24 mouse cellular contexts compared by ENCODE assay signal in the genomic region with DNA sequence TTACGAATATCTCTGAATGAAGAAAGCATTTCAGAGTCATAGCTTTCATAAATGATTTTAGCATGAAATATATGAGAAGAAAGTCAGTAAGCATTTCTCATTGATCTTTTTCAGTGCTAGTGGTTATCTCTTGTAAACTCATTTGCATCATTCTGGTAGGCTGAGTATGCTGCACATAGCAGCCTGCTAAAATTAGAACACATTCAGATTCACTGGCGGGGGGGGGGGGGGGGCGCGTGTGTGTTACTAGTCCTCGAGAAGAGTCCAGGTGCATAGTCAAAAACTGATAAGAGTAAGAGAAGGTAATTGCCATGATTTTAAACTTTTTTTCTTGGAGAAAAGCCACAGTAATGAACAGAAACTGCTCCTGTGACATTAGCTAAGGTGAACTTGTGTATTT. TPM values are rescaled to one million over a fixed set of nuclear protein-coding genes. Genes with fewer than 3 reads are reported as not detected.
DNase-seq lines count a peak whose midpoint lies in the region; ATAC-seq and TF ChIP-seq lines count a peak whose summit lies in the region.
"Had no signal": no experiment of that assay in that cellular context is flagged by ENCODE, and none has a peak within 500 bp of the region (broad histone marks: within the 10 kb centered on the region; RNA-seq: fewer than 3 reads in every experiment).

No protein-coding gene starts in this region.

- DNase-seq in heart, adult 11 months, result peak; percentile 1
- no peak for DNase-seq in heart, embryonic 10.5 days (ENCODE audit: low spot score)
- peak; percentile 22 for DNase-seq in heart, postnatal 0 days (ENCODE audit: low spot score)
- no peak for DNase-seq in heart, adult 2 months
- peak; percentile 74 for DNase-seq in A20 (ENCODE audit: low read depth, low spot score)
- DNase-seq in CH12.LX (ENCODE audit: extremely low read depth), result peak; percentile 49
- no peak for DNase-seq in adrenal gland, postnatal 4 days (ENCODE audit: low spot score in 2 of 2)
- DNase-seq in layer of hippocampus, adult 9-10 months (ENCODE audit: low spot score), result no peak
- DNase-seq: adrenal gland, adult 2 months; adrenal gland, adult 8-10 months; adrenal gland, postnatal 10 days; adrenal gland, postnatal 14 days; adrenal gland, postnatal 25 days; adrenal gland, postnatal 36 days; B cell, adult 2 months; cerebellum, adult 11 months; cerebellum, adult 11-12 months; cerebellum, adult 18-20 months; cerebellum, adult 2 months; cerebellum, adult 8-10 months had no signal

- H3K4me2 ChIP-seq in heart, postnatal 0 days (ENCODE audit: low read depth, low read length), result no peak overlapping the region
- no peak overlapping the region for H3K4me2 ChIP-seq in CH12.LX (ENCODE audit: insufficient read depth, low read depth, poor library complexity, severe bottlenecking)

- H3K36me3 ChIP-seq in heart, embryonic 10.5 days, result peaks cover 34% of the 10 kb centered on the region
- peaks cover 25% of the 10 kb centered on the region for H3K36me3 ChIP-seq in heart, postnatal 0 days (replicated peaks; ENCODE audit: control insufficient read depth, insufficient read depth, low read length)
- peaks cover 16% of the 10 kb centered on the region for H3K36me3 ChIP-seq in heart, adult 2 months (ENCODE audit: control insufficient read depth, insufficient read depth, low read length)
- H3K36me3 ChIP-seq in CH12.LX (replicated peaks in 1 of 2; ENCODE audit: control insufficient read depth in 1 of 2, insufficient read depth in 1 of 2, low read length in 1 of 2), result peaks cover 0 to 26% of the 10 kb centered on the region in 2 experiments
- H3K36me3 ChIP-seq: G1E had no signal

- no peak for TF ChIP-seq EP300 in heart, postnatal 0 days (IDR thresholded peaks at IDR 0.05; ENCODE audit: low read depth)
- TF ChIP-seq EP300 in heart, adult 2 months (IDR thresholded peaks at IDR 0.05; ENCODE audit: insufficient read depth, low read depth, low read length), result no peak
- TF ChIP-seq EP300 in CH12.LX (IDR thresholded peaks at IDR 0.05; ENCODE audit: low read length), result 0 out of 2 replicates have a peak, but pooled peaks have one; percentile 7

- ATAC-seq in heart, postnatal 0 days (ENCODE audit: insufficient read depth, low read depth), result no peak
- ATAC-seq: activated CD4-positive, CD25-positive, alpha-beta regulatory T cell, adult 4 months; CD4-positive, CD25-positive, alpha-beta regulatory T cell, adult 4 months; Patski had no signal

- no peak overlapping the region for H3K4me3 ChIP-seq in heart, embryonic 10.5 days
- H3K4me3 ChIP-seq in heart, postnatal 0 days (ENCODE audit: low read depth, low read length), result no peak overlapping the region
- no peak overlapping the region for H3K4me3 ChIP-seq in heart, adult 2 months
- H3K4me3 ChIP-seq in CH12.LX (replicated peaks in 1 of 3; ENCODE audit: low read depth in 2 of 3, low read length in 2 of 3, poor library complexity in 1 of 3), result no peak overlapping the region

- no peaks in the 10 kb centered on the region for H3K27me3 ChIP-seq in heart, embryonic 10.5 days (ENCODE audit: insufficient read depth, poor library complexity, severe bottlenecking)
- H3K27me3 ChIP-seq in heart, postnatal 0 days (ENCODE audit: control insufficient read depth, insufficient read depth, low read length), result no peaks in the 10 kb centered on the region
- H3K27me3 ChIP-seq in heart, adult 2 months (ENCODE audit: control insufficient read depth, insufficient read depth, low read length), result no peaks in the 10 kb centered on the region
- no peaks in the 10 kb centered on the region for H3K27me3 ChIP-seq in CH12.LX (replicated peaks)
- H3K27me3 ChIP-seq: Patski had no signal

- no peaks in the 10 kb centered on the region for H3K9me3 ChIP-seq in heart, embryonic 10.5 days
- H3K9me3 ChIP-seq in heart, postnatal 0 days (replicated peaks; ENCODE audit: control insufficient read depth, low read length), result no peaks in the 10 kb centered on the region
- no peaks in the 10 kb centered on the region for H3K9me3 ChIP-seq in CH12.LX (replicated peaks; ENCODE audit: low read length)
- H3K9me3 ChIP-seq: G1E had no signal

- in situ Hi-C loops in CH12.LX (cut with MboI; ENCODE audit: low pct_ligation_motif_present, low pct_unique_long_range_greater_than_20kb, low sequenced_read_pairs), result no loop called here

- no peaks in the 10 kb centered on the region for H3K79me2 ChIP-seq in heart, adult 2 months (replicated peaks; ENCODE audit: control insufficient read depth, insufficient read depth, low read length)
- no peaks in the 10 kb centered on the region for H3K79me2 ChIP-seq in CH12.LX (replicated peaks; ENCODE audit: control insufficient read depth, extremely low read depth, insufficient read depth, poor library complexity, severe bottlenecking)

- no peak for TF ChIP-seq CTCF in heart, postnatal 0 days (IDR thresholded peaks at IDR 0.05; ENCODE audit: low read depth)
- TF ChIP-seq CTCF in heart, adult 2 months (IDR thresholded peaks at IDR 0.05), result no peak
- TF ChIP-seq CTCF in CH12.LX (conservative IDR thresholded peaks at IDR 0.05 in 1 of 2, IDR thresholded peaks at IDR 0.05 in 1 of 2; ENCODE audit: low read depth in 2 of 2, low read length in 2 of 2), result no peak

- no peak overlapping the region for H3K27ac ChIP-seq in heart, embryonic 10.5 days
- H3K27ac ChIP-seq in heart, postnatal 0 days (ENCODE audit: low read depth), result no peak overlapping the region
- H3K27ac ChIP-seq in heart, adult 2 months, result no peak overlapping the region
- H3K27ac ChIP-seq in CH12.LX (ENCODE audit: insufficient read depth, low read depth), result no peak overlapping the region

- no peak for TF ChIP-seq POLR2A in heart, adult 2 months (IDR thresholded peaks at IDR 0.05; ENCODE audit: insufficient read depth, low read depth, low read length)
- TF ChIP-seq POLR2A in CH12.LX (IDR thresholded peaks at IDR 0.05; ENCODE audit: low read depth, low read length), result no peak

- WGBS in heart, embryonic 10.5 days, result 67% methylated on average over 5 of the region's 5 CpGs
- WGBS in heart, postnatal 0 days, result 50% methylated on average over 5 of the region's 5 CpGs
- 66% methylated on average over 5 of the region's 5 CpGs for WGBS in heart, adult 2 months

- no peaks in the 10 kb centered on the region for H3K4me1 ChIP-seq in heart, embryonic 10.5 days
- H3K4me1 ChIP-seq in heart, postnatal 0 days (ENCODE audit: control insufficient read depth, insufficient read depth), result no peaks in the 10 kb centered on the region
- peaks cover 2% of the 10 kb centered on the region for H3K4me1 ChIP-seq in heart, adult 2 months (ENCODE audit: control insufficient read depth, insufficient read depth, low read length)
- H3K4me1 ChIP-seq in CH12.LX (ENCODE audit: control insufficient read depth in 1 of 2, insufficient read depth in 2 of 2), result peaks cover 10 to 40% of the 10 kb centered on the region in 2 experiments

- TF ChIP-seq RAD21 in CH12.LX (IDR thresholded peaks at IDR 0.05; ENCODE audit: low read depth, low read length), result no peak

- intact Hi-C loops in heart, adult 2 months (cut with DNase I), result no loop called here

- no peak overlapping the region for H3K9ac ChIP-seq in heart, postnatal 0 days (replicated peaks; ENCODE audit: low read depth, low read length)
- H3K9ac ChIP-seq in heart, adult 2 months (ENCODE audit: low read depth, low read length), result no peak overlapping the region
- H3K9ac ChIP-seq in CH12.LX (ENCODE audit: insufficient read depth, low read depth), result no peak overlapping the region

- dilution Hi-C loops in CH12.LX (cut with MboI; ENCODE audit: extremely low pct_ligation_motif_present, extremely low pct_unique_long_range_greater_than_20kb, low sequenced_read_pairs), result no loop called here

TF ChIP-seq in CH12.LX, 34 proteins besides CTCF, POLR2A, EP300 and RAD21:
- no peak for TF ChIP-seq USF1 (IDR thresholded peaks at IDR 0.05; ENCODE audit: low read depth, low read length)
- TF ChIP-seq MEF2A (IDR thresholded peaks at IDR 0.05; ENCODE audit: borderline replicate concordance, low read depth, low read length), result peak; percentile 74
- no peak for TF ChIP-seq JUN (IDR thresholded peaks at IDR 0.05; ENCODE audit: insufficient read depth, low read depth, low read length)
- no peak for TF ChIP-seq E2F4 (IDR thresholded peaks at IDR 0.05; ENCODE audit: insufficient replicate concordance, low read depth, low read length)
- TF ChIP-seq USF2 (conservative IDR thresholded peaks at IDR 0.05; ENCODE audit: low read depth, low read length), result no peak
- 0 out of 2 replicates have a peak, but pooled peaks have one; percentile 27 for TF ChIP-seq BHLHE40 (IDR thresholded peaks at IDR 0.05; ENCODE audit: low read depth, low read length)
TF ChIP-seq in CH12.LX: peak in this region for 2.

RNA-seq across cellular contexts. Expression of a gene that starts 52.6 kb away (rescaled TPM):
- polyA plus RNA-seq in heart, embryonic 10.5 days (2016; fragmentation: Nextera tagmentation; extraction: Ambion mirVana), result 159 and 217 TPM in 2 replicates
- 262 and 335 TPM in 2 replicates for total RNA-seq in heart, postnatal 0 days (2014; rRNA removed; ENCODE audit: low replicate concordance)
- polyA plus RNA-seq in heart, postnatal 0 days (2015; fragmentation: Nextera tagmentation; extraction: Ambion mirVana), result 301 and 332 TPM in 2 replicates
- total RNA-seq in heart, adult 2 months (2021), result 1,000 to 10,000 TPM; 1,394 to 1,524 TPM
- 304 and 520 TPM in 2 replicates for polyA plus RNA-seq in heart, adult 2 months (2012; rRNA removed)
- 101 and 103 TPM in 2 replicates for total RNA-seq in CH12.LX (2012; rRNA removed)
- total RNA-seq in CH12.LX (2014; rRNA removed), result 105 and 107 TPM in 2 replicates
- 127 TPM in 2 replicates for polyA plus RNA-seq in CH12.LX (2012; ENCODE audit: insufficient read length, low read depth)
- total RNA-seq in adrenal gland, postnatal 4 days (2021), result 100 to 1,000 TPM in 1 of 2 experiments, 10 to 100 TPM in 1; 79.8 to 111 TPM

Comparison
In these comparisons a context has a peak if more than half of its experiments do, and no peak if none do; other contexts are left out.
1. DNase-seq: peak in heart, adult 11 months (single experiment), heart, postnatal 0 days (single experiment), A20 (single experiment) and CH12.LX (single experiment); none in heart, embryonic 10.5 days (single experiment), heart, adult 2 months (0 of 2), adrenal gland, postnatal 4 days (0 of 2) and layer of hippocampus, adult 9-10 months (single experiment).